Comparison of ENCODE assay signal across 24 mouse cellular contexts in the genomic region with DNA sequence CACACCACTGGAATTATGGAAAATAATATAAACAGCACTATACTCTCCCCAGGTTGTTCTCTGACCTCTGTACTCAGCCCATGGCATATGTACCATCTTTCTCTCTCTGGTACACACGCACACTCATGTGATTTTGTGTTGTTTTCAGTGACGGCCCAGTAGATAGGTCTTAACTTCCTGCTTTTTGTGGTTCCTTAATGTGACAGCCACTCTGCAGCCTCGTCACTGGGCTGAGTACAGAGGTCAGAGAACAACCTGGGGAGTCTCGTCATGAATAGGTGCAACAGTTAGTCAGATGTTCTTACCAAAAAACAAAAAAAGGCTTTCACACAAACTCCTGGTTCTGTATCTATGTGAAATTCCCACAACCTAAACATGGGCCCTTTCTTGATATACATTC. TPM values are rescaled to one million over a fixed set of nuclear protein-coding genes. Genes with fewer than 3 reads are reported as not detected.
DNase-seq lines count a peak whose midpoint lies in the region; ATAC-seq lines count a peak whose summit lies in the region.
"Had no signal": no experiment of that assay in that cellular context is flagged by ENCODE, and none has a peak within 500 bp of the region (broad histone marks: within the 10 kb centered on the region; RNA-seq: fewer than 3 reads in every experiment).

No protein-coding gene starts in this region.

- DNase-seq in 416B (ENCODE audit: low read depth) (peak; percentile 20), A20 (ENCODE audit: low read depth, low spot score) (peak; percentile 53)
- no peak for DNase-seq in gastrocnemius, adult 8-10 months (ENCODE audit: low spot score in 2 of 2)
- no peak for DNase-seq in left cerebral cortex, adult 8-10 months (ENCODE audit: low spot score in 2 of 2)
- no peak for DNase-seq in embryo, embryonic 9.5 days (ENCODE audit: extremely low spot score)
- DNase-seq: cerebellum, adult 11-12 months; cerebellum, postnatal 14 days; heart, postnatal 4 days; kidney, adult 9 months; kidney, postnatal 14 days; lung, embryonic 14.5 days; retina, postnatal 1 day had no signal

- ATAC-seq in hematopoietic stem cell, adult 5-6 weeks (replicated peaks in 1 of 2; ENCODE audit: insufficient read depth in 1 of 2, low FRiP score in 2 of 2, low TSS enrichment in 1 of 2, low read depth in 1 of 2, poor library complexity in 2 of 2, severe bottlenecking in 2 of 2), result peak; percentile 45 to 73; a peak in 3 of 4 replicates
- peak; percentile 79 for ATAC-seq in neutrophil, adult 5-6 weeks (ENCODE audit: extremely low read depth, insufficient number of reproducible peaks, low FRiP score, poor library complexity, severe bottlenecking)
- ATAC-seq: CD4-positive, CD25-positive, alpha-beta regulatory T cell, adult 4 months; forebrain, embryonic 13.5 days; intestine, embryonic 15.5 days; liver, embryonic 12.5 days; midbrain, embryonic 13.5 days had no signal

RNA-seq across cellular contexts. Expression of a gene that starts 27.5 kb away (rescaled TPM):
- 0.13 and 0.20 TPM in 2 replicates for total RNA-seq in hematopoietic stem cell, adult 5-6 weeks (2017)
- 0.81 and 1.4 TPM in 2 replicates for total RNA-seq in neutrophil, adult 5-6 weeks (2017)
- total RNA-seq in gastrocnemius, adult 8-10 months (2022), result not detected
- total RNA-seq in left cerebral cortex, adult 8-10 months (2022), result under 1 TPM; 0.11 to 0.23 (median 0.21) TPM
- total RNA-seq: gastrocnemius, adult 18-20 months; gastrocnemius, postnatal 4 days; heart, postnatal 4 days; layer of hippocampus, postnatal 14 days had no signal

RNA-seq across cellular contexts. Expression of a gene that starts 28.3 kb away (rescaled TPM):
- total RNA-seq in hematopoietic stem cell, adult 5-6 weeks (2017), result not detected in 2 replicates
- total RNA-seq in neutrophil, adult 5-6 weeks (2017), result not detected in 2 replicates
- not detected for total RNA-seq in gastrocnemius, adult 8-10 months (2022)
- total RNA-seq in left cerebral cortex, adult 8-10 months (2022), result 1 to 10 TPM in 1 of 4 experiments, under 1 TPM in 3; 0.46 to 2.0 (median 0.66) TPM
- total RNA-seq: adrenal gland, postnatal 4 days; ES-E14; gastrocnemius, adult 18-20 months; gastrocnemius, postnatal 4 days; heart, postnatal 4 days had no signal

RNA-seq across cellular contexts. Expression of a gene that starts 57.3 kb away (rescaled TPM):
- total RNA-seq in hematopoietic stem cell, adult 5-6 weeks (2017), result 0.06 TPM in 1 of 2 replicates, not detected in the other
- total RNA-seq in neutrophil, adult 5-6 weeks (2017), result not detected in 2 replicates
- total RNA-seq in gastrocnemius, adult 8-10 months (2022), result not detected
- total RNA-seq in left cerebral cortex, adult 8-10 months (2022), result 10 to 100 TPM in 3 of 4 experiments, 1 to 10 TPM in 1; 9.0 to 12.6 (median 11.5) TPM
- total RNA-seq: gastrocnemius, adult 18-20 months; heart, postnatal 4 days had no signal

Comparison
In these comparisons a context has a peak if more than half of its experiments do, and no peak if none do; other contexts are left out.
1. DNase-seq: peak in 416B (single experiment) and A20 (single experiment); none in gastrocnemius, adult 8-10 months (0 of 2), left cerebral cortex, adult 8-10 months (0 of 2) and embryo, embryonic 9.5 days (single experiment).